Mouse (Mus musculus): ENCODE measurements around the gene Eif6.

The Eif6 gene

DNA sequence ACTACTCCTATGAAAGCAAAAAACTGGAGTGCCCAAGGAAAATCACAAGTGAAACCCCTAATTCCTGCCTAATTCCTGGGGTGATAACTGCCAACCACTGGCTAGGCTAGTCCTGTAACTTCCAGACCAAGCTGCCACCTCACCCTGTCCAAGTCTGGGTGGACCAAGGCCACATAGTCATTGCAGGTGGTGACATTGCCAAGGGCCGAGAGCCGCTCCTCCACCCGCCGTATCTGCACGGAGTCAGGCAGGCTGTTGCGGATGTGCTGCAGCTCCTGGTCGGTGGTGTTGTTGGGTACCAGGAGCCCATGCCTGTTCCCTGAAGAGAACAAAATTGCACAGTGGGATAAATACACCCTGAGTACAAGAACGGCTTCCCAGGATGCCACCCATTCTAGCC lies 3.0 kb downstream of the Eif6 start:
- 95% methylated on average over 8 of the region's 8 CpGs for WGBS

DNA sequence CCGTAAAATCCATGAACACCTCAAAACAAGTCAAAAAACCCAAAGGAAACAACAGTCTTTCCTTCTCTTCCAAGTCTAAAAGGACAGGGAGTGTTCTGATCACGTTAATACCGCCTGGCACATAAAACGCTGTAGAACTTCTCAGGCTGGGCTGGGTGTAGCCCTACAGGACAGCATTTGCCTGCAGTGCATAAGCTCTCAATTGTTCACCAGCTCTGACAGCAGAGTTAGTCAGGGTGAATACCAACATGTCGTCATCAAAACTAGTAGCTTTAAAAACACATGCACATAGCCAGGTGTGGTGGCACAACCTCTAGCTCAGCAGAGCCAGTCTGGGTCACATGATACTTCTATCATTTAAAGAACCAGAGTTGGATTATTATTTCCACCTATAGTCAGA lies 5.9 kb downstream of the Eif6 start:
- 79% methylated on average over 5 of the region's 5 CpGs for WGBS

DNA sequence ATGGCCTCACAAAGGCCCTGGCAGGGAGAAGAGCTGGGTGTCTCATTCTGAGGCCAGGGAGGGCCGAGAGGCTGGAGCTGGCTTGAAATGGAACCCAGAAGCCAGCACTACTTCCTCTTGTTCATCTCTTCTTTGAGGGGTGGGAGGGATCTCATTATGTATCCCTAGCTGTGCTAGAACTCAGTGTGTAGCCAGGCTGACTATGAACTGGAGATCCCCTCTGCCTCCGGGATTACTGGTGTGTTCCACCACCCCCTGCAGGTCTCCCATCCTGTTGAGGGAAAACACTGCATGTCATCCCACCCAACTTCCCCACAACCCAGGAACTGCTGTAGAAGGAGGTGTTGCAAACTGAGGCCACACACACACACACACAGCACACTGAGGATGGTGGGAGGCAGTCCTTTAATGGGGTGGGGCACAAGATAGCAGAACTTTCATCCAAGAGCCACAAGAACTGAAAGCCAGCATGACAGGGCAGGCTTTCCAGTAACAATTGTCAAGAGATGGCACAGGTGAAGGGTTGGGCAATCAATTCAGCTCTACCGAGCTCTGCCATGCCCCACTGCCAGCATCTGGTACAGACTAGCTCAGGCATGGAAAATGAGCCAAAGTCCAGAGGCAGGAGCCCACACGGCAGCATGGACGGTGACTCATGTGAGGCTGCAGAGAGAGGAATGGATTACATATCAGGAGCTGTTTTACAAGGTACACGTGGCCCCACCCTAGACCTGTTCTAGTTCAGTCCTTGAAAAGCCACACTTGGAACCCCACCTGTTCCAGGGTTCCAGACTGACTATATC lies 7.1 kb downstream of the Eif6 start:
- WGBS = 34% methylated on average over 6 of the region's 6 CpGs

DNA sequence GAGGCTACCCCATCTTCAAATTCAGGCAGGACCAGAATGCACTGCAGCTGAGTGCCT lies 7.5 kb downstream of the Eif6 start, which contains the start of gene BC029722:
Gene BC029722, minus strand, starts transcription at position 35 of the 57 bp plus-strand sequence.

DNA sequence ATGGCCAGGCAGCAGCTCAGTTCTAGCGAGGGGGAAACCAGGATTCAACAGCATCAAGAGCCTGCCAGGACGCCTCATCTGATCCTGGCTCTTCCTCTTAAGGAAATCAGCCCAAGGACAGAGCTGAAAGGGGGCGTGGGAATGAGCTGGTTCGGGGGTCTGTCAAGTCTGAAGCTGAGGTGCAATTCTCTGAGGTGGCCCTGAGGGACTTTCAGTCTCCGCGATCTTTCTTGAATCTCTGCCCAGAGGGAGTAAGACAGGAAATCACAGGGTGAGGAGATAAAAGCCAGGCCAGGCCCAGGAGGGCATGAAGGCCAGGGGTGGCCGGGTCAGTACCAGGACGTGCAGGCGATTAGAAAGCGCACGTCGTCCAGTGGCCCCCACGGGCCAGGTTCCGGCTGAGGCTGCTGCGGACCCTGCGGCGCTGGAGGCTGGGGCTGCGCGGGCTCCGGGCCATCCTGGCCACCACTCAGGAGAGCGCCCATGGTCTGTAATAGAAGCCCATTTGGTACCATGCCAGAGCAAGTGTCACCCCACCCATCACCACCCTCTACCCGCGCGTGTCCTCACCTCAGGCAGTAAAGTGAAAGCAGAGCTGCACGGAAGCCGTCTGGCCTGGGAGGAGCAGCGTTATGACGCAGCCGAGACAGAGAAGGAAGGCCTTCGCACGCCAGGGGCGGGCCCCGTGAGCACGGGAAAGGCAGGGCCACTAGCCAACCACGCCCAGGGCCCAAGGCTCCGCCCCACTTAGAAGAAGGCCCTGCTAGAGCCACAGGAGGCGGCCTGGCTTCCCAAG lies 7.9 kb downstream of the Eif6 start:
- under 1% methylated on average over 37 of the region's 37 CpGs for WGBS

DNA sequence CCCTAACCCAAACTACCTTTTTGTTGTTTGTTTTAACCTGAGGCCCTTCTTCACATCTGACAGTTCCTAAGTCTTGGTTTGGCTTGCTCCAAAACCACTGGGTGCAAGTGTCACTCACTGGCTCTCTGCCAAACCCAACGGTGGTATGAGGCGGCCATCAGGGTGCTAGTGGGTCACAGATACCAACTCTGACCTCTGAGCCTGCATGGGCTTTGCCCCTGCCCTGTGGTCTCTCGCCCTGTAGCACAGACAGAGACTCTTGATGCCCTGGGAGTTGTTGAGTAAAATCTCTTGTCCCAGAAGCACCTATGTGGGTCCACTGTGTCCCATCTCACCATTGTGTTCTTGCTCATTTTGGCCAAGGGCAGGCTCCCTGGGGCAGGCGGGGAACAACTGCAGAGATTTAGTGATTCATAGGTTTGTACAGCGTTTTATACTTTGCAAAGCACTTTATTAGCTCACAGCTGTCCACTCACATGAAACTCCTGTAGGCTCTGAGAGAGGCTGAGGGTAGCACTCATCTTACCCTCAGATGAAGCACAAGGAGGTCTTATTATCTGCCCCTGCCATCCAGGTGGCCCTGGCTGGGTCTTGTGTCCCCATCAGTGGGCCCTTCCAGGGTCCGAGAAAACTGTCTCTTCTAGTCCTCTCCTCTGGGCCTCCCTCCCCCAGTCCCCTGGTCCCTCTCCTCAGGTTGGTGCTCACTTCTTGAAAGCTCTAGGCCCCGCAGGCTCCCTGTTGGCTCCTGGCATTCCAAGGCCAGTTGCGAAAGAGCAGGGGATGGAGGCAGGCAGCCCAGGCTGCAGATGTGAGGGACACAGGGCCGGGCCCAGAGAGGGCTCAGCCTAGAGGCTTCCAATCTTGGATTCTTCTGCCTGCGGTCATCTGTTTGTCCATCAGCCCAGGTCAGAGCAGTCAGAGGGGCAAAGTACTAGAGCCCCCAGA lies 9.2 kb downstream of the Eif6 start:
- WGBS = 64% methylated on average over 10 of the region's 10 CpGs

DNA sequence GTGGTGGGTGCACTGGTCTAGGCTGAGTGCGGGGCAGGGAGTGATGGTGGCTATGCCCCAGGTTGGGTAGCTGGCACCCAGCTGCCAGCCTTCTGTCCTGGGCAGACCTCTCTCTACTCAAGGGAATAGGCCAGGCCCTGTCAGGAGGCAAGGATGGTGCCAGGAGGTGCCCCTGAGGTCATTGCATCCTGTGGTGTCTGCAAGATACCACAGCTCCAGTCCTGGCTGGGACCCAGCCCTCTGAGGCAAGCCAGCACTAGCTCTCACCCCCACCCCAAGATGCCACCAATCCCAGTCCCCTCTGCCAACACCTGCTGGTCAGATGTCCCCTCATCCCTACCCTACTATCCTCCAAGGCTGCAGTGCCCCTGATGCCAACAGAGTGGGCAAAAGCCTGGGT lies 10.5 kb downstream of the Eif6 start:
- 100% methylated on average over 1 of the region's 1 CpGs for WGBS

DNA sequence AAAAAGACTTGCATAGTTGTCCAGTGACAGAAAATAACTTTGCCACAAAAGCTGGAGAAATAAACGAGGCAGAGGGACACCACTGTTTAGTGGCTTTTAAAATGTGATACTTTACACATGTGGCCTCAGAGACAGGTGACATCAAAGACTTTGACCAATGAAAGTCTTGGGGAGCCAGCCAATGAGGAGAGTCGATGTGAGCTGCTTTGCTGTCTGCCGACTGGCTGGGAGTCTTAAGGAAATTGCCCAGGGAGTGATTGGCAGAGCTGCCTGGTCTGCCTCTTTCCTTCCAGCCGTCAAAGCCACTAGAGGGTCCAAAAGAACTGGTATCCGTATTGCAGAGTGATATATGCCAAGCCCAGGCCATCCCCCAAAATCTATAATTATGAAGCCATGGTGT lies 11.9 kb downstream of the Eif6 start:
- WGBS = 28% methylated on average over 5 of the region's 5 CpGs

DNA sequence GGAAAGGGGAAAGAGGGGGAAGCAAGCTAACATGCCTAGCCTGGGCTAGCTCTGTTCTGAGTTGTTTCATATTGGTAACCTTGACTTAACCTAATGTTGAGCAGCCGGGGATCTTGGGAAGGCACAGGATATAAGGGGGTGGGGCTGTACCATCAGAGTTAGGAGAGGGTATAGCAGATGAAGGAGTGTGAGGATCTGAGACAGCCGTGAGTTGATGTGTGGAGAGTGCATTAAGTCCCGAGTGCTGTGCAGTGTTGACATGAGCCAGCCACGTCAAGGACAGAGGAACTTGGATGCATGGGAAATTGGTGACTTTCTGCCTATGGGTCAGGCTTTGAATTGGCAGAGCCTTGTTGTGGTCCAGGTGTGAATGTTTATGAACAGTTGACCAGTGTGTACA lies 14.1 kb downstream of the Eif6 start:
- WGBS = 77% methylated on average over 4 of the region's 4 CpGs

DNA sequence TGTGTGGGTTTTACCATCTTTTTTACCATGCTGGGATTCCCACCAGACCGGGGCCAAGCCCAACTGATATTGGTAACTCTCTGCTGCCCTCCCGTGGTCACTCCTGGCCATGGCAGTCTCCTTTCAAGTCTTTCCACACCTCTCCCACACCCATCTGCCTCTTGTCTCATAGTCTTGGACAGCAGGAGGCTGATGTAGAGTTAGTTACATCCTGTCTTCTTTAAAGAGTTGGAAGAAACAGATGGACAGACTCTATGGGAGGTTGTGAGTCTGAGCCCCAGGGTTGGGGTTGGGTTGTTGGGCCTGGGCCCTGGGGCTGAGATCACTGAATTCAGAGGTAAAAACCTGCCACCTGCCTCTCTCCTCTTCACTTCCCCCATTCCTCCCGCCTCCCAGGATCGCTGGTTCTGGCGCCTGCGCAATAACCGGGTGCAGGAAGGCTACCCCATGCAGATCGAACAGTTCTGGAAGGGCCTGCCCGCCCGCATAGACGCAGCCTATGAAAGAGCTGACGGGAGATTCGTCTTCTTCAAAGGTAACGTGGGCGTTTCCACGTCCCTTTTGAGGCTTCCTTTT lies 14.8 kb downstream of the Eif6 start:
- WGBS = 25% methylated on average over 16 of the region's 16 CpGs

DNA sequence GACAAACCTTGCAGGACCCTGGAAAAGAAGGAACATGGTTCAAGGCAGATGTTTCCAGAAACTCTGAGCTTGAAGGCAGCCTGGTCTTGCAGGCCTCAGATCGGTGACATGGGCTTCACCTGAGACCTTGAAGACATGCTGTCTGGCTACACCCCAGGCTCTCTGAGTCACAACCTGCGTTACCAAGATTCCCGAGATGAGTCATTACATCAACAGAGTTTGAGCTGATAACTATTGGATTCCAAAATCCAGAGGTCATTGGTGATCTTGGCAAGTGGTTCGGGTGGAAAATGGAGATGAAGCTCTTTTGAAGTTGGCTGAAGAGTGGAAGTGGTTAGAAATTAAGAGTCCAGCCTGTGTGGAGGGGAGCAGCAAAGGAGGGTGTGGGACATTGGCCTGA lies 17.1 kb downstream of the Eif6 start:
- 78% methylated on average over 4 of the region's 4 CpGs for WGBS

DNA sequence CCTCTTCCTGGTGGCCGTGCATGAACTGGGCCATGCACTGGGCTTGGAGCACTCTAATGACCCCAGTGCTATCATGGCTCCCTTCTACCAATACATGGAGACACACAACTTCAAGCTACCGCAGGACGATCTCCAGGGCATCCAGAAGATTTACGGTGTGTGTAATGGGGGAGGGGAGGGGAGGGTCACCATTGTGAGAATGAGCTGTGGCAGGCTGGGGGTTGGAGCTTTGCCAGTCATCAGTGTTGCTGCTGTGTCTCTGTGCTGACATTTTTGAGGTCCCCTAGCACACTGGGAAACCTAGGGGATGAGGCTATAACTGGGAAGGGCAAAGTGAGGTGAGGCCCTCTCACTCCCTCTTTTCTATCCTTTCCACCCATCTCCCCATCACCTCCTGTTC lies 19.3 kb downstream of the Eif6 start:
- WGBS = 77% methylated on average over 4 of the region's 4 CpGs

DNA sequence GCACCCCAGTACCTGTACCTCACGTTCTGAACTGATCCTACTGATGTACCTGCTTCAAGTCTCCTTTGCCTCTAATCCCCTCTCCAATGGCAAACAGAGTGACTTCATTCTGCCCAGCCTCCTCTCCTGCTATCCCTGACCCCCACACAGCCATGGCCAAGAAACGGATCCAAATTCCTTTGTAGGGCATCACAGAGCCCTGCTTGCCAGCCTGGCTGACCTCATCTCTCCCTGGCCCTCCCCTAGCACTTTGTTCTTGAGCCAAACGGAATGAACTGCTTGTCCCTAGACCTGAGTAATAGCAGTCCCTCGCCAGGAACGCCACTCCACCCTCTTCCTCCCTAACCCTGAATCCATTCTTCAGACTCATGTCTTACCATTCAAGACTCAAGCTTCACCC lies 20.2 kb downstream of the Eif6 start:
- 62% methylated on average over 5 of the region's 5 CpGs for WGBS

DNA sequence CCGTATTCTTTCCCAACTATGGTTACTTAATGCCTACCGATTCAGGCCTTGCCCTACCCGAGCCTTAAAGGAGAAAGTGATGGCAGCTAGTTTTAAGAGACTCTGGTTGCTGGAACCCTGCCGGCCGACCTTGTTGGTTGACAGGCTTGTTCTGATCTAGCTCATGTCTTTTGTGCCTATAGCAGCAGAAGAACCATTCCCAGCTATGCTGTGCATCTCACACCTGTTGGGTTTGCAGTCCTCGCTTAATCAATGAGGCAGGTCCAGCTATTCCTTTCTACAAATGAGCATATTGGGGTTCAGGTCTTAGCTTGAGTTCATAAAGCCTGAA lies 20.8 kb downstream of the Eif6 start:
- 86% methylated on average over 6 of the region's 6 CpGs for WGBS

DNA sequence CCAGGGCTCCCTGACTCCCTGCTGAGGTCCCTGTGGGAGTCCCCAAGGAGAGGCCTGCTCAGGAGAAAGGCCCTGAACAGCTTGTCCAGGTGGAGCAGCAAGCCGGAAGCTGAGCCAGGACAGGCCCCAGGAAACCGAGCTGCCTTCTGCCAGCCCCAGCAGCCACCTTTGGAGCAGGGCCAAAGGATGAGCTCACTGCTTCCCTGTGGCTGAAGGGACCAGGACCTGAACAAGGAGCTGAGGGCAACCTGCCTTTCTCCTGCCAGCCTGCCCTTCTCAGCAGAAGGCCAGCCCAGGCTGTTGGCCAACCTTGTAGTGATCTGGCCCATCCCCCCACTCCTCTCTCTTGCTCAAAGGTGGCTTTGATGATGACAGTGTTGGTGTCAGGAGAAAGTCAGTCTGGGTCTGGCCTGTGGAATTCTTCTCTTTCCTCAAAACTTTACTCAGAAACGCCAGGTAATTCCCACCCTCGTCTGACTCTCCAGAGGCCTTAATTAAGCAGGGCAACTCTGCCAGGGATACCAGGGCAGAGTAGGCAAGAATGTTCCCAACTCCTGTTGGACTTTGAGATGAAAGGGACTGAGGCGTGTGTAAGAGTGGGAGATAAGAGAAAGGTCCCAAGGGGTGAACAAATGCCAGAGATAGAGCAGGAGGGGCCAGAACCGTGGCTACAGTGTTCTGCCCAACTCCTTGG lies 21.3 kb downstream of the Eif6 start:
- 54% methylated on average over 6 of the region's 6 CpGs for WGBS

DNA sequence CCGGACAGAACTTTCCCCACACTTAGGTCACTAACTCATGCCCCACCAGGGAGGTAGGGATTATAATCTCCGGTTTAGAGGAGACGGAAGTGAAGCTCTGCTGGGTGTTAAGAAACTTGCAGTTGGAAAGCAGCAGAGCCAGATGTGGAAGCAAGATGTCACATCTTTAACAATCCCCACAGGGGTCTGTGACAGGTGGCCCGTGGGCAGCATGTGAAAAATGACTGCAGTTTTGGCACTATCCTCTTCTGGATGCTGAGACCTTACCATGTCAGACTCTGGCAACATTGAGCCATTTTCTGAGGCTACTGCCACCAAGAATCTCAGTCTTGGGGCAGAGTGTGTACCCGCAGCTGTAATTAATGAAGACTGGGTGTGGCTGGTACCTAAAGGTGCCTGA lies 22.7 kb downstream of the Eif6 start:
- WGBS = 59% methylated on average over 5 of the region's 5 CpGs

DNA sequence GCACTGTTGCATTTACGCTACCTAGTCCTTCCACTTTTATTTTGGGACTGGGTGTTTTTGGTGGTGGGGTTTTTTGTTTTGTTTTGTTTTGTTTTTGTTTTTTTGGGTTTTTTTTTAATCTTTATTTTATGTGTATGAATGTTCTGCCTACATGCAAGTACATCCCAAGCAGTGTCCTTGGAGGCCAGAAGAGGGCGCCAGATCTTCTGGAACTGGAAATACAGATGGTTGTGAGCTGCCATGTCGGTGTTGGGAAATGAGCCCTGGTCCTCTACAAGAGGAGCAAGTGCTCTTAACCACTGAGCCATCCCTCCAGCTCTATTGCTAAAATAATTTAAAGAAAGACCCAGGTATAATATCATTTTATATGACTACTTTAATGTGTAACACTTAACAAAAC lies 24.0 kb downstream of the Eif6 start:
- 60% methylated on average over 3 of the region's 3 CpGs for WGBS

DNA sequence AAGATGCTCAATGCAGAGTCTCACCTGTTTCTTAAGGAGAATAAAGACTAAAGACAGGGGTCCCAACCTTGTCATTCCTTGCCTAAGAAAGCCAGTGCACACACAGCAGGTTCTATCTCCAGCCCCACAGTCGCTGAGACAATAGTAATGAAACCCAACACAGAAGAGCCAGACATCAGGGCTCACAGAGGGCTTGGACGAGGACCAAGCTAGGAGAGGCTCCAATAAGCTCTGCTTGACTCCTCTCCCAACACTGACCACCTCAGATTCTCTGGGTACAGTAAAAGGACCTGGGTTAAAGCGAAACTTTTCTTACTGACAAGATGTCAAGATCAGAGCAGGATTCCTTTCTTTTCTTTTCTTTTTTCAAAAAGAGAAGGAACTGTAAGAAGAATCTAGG lies 28.1 kb downstream of the Eif6 start:
- 67% methylated on average over 3 of the region's 3 CpGs for WGBS

DNA sequence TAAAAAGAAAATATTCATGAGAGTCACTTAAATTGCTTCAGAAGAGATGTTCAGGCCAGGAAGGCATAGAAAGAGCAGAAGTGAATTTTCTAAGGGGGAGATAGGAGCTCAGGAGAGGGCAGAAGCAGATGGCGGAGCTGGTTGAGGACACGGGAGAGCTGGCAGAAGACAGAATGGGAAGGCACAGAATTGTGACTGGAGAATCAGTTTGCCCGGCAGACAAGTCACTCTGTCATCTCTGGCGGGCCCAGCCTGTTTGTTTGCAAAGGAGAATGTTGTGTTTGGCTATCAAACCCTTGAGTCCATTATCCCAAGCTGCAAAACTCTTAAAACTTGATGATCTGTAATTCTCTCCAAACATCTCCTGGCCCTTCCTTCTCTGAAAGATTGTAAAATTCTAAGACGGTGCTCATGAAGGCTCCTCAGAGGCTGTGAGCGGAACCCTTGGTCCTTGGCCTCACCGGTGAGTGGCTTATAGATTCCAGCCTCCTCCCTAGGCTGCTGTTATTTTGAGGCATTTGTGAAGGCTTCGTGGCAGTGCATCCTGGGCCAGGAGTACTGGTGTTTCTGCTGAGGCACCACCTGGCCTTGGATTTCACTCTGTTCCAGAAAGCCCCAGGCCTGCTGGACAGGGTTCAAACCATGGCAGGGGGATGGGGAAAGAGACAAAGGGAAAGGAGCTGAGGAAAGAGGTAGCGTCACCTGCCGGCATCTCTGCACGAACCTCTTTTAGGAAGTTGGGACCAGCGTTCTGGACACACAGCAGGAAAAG lies 31.9 kb downstream of the Eif6 start:
- 82% methylated on average over 12 of the region's 12 CpGs for WGBS

DNA sequence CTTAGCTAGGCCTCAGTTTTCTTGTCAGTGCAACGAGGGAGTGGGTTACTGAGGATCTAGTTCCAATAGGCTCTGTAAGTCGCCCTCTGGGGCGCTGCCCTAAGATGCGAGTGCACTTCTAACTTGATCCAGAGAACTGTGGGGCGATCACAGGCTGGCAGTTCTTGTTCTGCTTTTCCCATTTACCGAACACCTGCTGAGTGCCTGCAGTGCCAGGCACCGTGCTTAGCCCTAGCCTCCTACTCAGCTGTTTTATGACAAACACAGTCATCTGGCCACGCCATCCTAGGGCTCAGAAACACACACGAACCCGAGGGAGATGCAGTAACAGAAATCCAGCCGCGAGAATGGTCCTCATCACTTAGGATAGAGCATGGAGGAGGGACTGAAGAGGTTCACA lies 33.8 kb downstream of the Eif6 start:
- WGBS = 49% methylated on average over 12 of the region's 12 CpGs

All from cerebral cortex, adult 2 months (tissue).